Mouse (Mus musculus) erythroblast, embryonic 14.5 days (primary cell): Measurements from ENCODE around the gene Prss30. TPM values are rescaled to one million over a fixed set of nuclear protein-coding genes. Genes with fewer than 3 reads are reported as not detected.

Experiments used
- H3K27me3 ChIP-seq: 2 replicates; pipeline ENCODE4 v1.6.1; 2012; ENCODE audit warnings: inconsistent platforms; ENCODE audit not compliant: control insufficient read depth
- H3K36me3 ChIP-seq: 2 replicates; pipeline ENCODE4 v1.6.1; 2012; ENCODE audit warnings: mild to moderate bottlenecking, inconsistent platforms; ENCODE audit not compliant: control insufficient read depth
- H3K4me1 ChIP-seq: 2 replicates; pipeline ENCODE4 v1.6.1; 2012; ENCODE audit warnings: inconsistent platforms; ENCODE audit not compliant: control insufficient read depth
- H3K4me3 ChIP-seq: replicated peaks from 2 replicates; pipeline ENCODE3; 2012; ENCODE audit warnings: moderate library complexity, mild to moderate bottlenecking, inconsistent platforms
- H3K9me3 ChIP-seq: 2 replicates; pipeline ENCODE4 v1.6.1; 2012; ENCODE audit warnings: low read length, inconsistent platforms, mixed read lengths; ENCODE audit not compliant: control insufficient read depth
- GATA1 ChIP-seq: IDR thresholded peaks from 2 replicates; pipeline ENCODE4 v1.6.1; 2012; ENCODE audit warnings: low read length, inconsistent platforms, mixed read lengths
- TAL1 ChIP-seq: IDR thresholded peaks from 3 replicates; pipeline ENCODE4 v1.6.1; 2012; ENCODE audit warnings: low read length, inconsistent platforms, mixed read lengths
- polyA plus RNA-seq: library from polyadenylated mRNA; stranded (reverse); fragments of >175 nt; gene quantifications from 2 replicates; pipeline ENCODE4 v1.2.3, GENCODE M21; 2012

Prss30 gene
- polyA plus RNA-seq, 1 experiment = not detected

- Histone ChIP-seq H3K4me3 (no peak overlapping the region), H3K36me3 (peaks cover 10% of the 10 kb centered on the region; the same call in 1 of the 2 replicates), H3K4me1 (peaks cover 5% of the 10 kb centered on the region), H3K27me3 (no peaks in the 10 kb centered on the region), H3K9me3 (no peaks in the 10 kb centered on the region)
- TF ChIP-seq TAL1 (no peak), GATA1 (no peak)
Observed at GRCm38 (mm10) chr17:23993559-23994428, 13.4 kb upstream of the Prss30 start.

- peaks cover 5% of the 10 kb centered on the region for H3K4me1 ChIP-seq
- no peaks in the 10 kb centered on the region for H3K9me3 ChIP-seq
- TF ChIP-seq GATA1 = no peak
- TF ChIP-seq TAL1 = no peak
- H3K27me3 ChIP-seq = no peaks in the 10 kb centered on the region
- H3K36me3 ChIP-seq = peaks cover 10% of the 10 kb centered on the region; the same call in 1 of the 2 replicates
- no peak overlapping the region for H3K4me3 ChIP-seq
Observed at GRCm38 (mm10) chr17:23992789-23993553, 12.6 kb upstream of the Prss30 start.

GRCm38 (mm10) chr17:23989802-23990201 is 9.4 kb upstream of the Prss30 start:
- Histone ChIP-seq H3K27me3 (no peaks in the 10 kb centered on the region), H3K36me3 (peaks cover 3% of the 10 kb centered on the region; the same call in 1 of the 2 replicates), H3K9me3 (no peaks in the 10 kb centered on the region), H3K4me3 (no peak overlapping the region), H3K4me1 (peaks cover 5% of the 10 kb centered on the region)
- TF ChIP-seq GATA1 = no peak
- no peak for TF ChIP-seq TAL1

GRCm38 (mm10) chr17:23984989-23985388 is 4.6 kb upstream of the Prss30 start:
- H3K27me3 ChIP-seq = no peaks in the 10 kb centered on the region
- TF ChIP-seq GATA1 = no peak
- no peak for TF ChIP-seq TAL1
- H3K9me3 ChIP-seq = no peaks in the 10 kb centered on the region
- no peaks in the 10 kb centered on the region for H3K4me1 ChIP-seq
- no peak overlapping the region for H3K4me3 ChIP-seq
- H3K36me3 ChIP-seq = no peaks in the 10 kb centered on the region

GRCm38 (mm10) chr17:23982912-23983311 is 2.5 kb upstream of the Prss30 start:
- Histone ChIP-seq H3K4me3 (no peak overlapping the region), H3K27me3 (no peaks in the 10 kb centered on the region), H3K36me3 (no peaks in the 10 kb centered on the region), H3K4me1 (no peaks in the 10 kb centered on the region), H3K9me3 (no peaks in the 10 kb centered on the region)
- no peak for TF ChIP-seq GATA1
- TF ChIP-seq TAL1 = no peak

GRCm38 (mm10) chr17:23979471-23979870 is 895 bp downstream of the Prss30 start:
- TF ChIP-seq TAL1 = no peak
- no peak for TF ChIP-seq GATA1
- Histone ChIP-seq H3K27me3 (no peaks in the 10 kb centered on the region), H3K36me3 (no peaks in the 10 kb centered on the region), H3K4me1 (no peaks in the 10 kb centered on the region), H3K9me3 (no peaks in the 10 kb centered on the region), H3K4me3 (no peak overlapping the region)

- H3K36me3 ChIP-seq = no peaks in the 10 kb centered on the region
- H3K4me3 ChIP-seq = no peak overlapping the region
- no peaks in the 10 kb centered on the region for H3K27me3 ChIP-seq
- H3K4me1 ChIP-seq = no peaks in the 10 kb centered on the region
- H3K9me3 ChIP-seq = no peaks in the 10 kb centered on the region
- no peak for TF ChIP-seq TAL1
- TF ChIP-seq GATA1 = no peak
Observed at GRCm38 (mm10) chr17:23976665-23977064, 3.7 kb downstream of the Prss30 start.

GRCm38 (mm10) chr17:23971315-23971714 is 9.1 kb downstream of the Prss30 start:
- Histone ChIP-seq H3K4me3 (no peak overlapping the region), H3K36me3 (no peaks in the 10 kb centered on the region), H3K4me1 (no peaks in the 10 kb centered on the region), H3K27me3 (no peaks in the 10 kb centered on the region), H3K9me3 (no peaks in the 10 kb centered on the region)
- no peak for TF ChIP-seq GATA1
- no peak for TF ChIP-seq TAL1

GRCm38 (mm10) chr17:23969231-23969630 is 11.1 kb downstream of the Prss30 start:
- Histone ChIP-seq H3K27me3 (no peaks in the 10 kb centered on the region), H3K4me1 (no peaks in the 10 kb centered on the region), H3K4me3 (no peak overlapping the region), H3K9me3 (no peaks in the 10 kb centered on the region), H3K36me3 (no peaks in the 10 kb centered on the region)
- TF ChIP-seq TAL1 = no peak
- TF ChIP-seq GATA1 = no peak
